Mouse (Mus musculus): ENCODE measurements at regions not wholly inside any gene's neighbourhood (a gene's known extent, or its start where the extent isn't known, plus 50 kb on each side); places are given as distances from the start of the nearest gene placed in this dataset.
"Not testable (repeated sequence)": the region's sequence is repeated elsewhere in the genome, so short reads cannot be mapped to it uniquely, and the experiment has no call there.

DNA sequence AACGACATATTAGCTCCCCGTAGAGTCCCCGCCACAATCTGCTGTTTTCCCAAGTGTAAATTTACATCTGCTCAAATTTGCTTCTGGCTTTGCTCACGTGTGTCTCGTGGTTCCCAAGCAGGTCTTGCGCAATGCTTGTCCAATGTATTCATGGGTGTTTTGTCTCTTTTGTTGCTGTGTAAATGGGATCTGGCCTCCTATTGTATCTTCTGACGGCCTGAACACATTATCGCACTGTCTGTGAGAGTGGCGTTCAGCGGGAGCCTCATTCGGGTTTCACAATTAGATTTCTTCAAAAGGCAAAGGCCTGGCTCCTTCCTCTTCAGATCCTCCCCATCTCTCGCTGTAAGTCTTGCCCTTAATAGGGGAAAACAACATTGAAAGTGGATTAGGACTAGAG lies 274.5 kb downstream of the Fam19a5 start:
- TF ChIP-seq POLR2A (IDR thresholded peaks at IDR 0.05; ENCODE audit: borderline replicate concordance, extremely low read depth, insufficient read depth, insufficient read length, poor library complexity, severe bottlenecking) (no peak), CTCF (IDR thresholded peaks at IDR 0.05; ENCODE audit: borderline replicate concordance, extremely low read depth, insufficient read depth, insufficient read length) (no peak)
- DNase-seq (ENCODE audit: low read depth): peak; percentile 76

DNA sequence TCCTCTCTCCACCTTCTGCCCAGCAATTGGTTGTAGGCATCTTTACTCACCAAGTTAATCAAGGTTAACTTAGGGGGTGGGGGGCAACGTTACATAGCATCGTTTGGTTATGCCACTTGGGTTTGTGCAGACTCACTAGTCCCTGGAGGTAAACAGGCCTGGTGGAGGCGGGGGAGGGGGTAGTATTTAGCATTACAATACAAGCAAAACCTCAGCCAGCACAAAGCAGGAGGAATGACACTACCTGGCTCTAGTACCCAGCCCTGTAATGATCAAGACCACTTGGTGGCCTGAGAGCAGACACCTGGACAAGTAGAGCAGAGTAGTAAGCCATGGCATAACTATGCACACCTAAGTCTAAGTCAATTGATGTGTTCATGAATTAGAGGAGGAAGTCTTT lies 298.0 kb downstream of the Fam19a5 start:
- no peak for DNase-seq (ENCODE audit: low read depth)
- TF ChIP-seq POLR2A (IDR thresholded peaks at IDR 0.05; ENCODE audit: borderline replicate concordance, extremely low read depth, insufficient read depth, insufficient read length, poor library complexity, severe bottlenecking) (no peak), CTCF (IDR thresholded peaks at IDR 0.05; ENCODE audit: borderline replicate concordance, extremely low read depth, insufficient read depth, insufficient read length) (no peak)

DNA sequence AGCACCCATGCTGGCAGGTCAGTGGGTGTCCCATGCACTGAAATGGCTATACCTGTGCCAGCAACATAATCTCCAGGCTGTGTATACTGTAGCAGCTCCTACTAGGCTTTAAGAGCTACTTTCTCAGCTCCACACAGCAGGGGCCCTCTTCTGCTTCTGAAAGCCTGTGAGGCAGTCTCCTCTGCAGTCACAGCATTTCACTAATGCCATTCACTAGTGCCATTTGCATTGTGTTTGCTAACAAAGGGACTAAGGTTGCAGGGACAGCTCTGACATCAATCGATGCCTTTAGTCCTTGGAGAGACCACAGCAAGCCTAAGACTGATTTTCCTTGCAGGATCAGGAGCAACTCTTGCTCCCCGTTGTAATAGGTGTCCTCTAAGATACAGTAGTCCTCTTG lies 315.0 kb downstream of the Fam19a5 start:
- DNase-seq (ENCODE audit: low read depth): peak; percentile 36
- TF ChIP-seq POLR2A (IDR thresholded peaks at IDR 0.05; ENCODE audit: borderline replicate concordance, extremely low read depth, insufficient read depth, insufficient read length, poor library complexity, severe bottlenecking): no peak

DNA sequence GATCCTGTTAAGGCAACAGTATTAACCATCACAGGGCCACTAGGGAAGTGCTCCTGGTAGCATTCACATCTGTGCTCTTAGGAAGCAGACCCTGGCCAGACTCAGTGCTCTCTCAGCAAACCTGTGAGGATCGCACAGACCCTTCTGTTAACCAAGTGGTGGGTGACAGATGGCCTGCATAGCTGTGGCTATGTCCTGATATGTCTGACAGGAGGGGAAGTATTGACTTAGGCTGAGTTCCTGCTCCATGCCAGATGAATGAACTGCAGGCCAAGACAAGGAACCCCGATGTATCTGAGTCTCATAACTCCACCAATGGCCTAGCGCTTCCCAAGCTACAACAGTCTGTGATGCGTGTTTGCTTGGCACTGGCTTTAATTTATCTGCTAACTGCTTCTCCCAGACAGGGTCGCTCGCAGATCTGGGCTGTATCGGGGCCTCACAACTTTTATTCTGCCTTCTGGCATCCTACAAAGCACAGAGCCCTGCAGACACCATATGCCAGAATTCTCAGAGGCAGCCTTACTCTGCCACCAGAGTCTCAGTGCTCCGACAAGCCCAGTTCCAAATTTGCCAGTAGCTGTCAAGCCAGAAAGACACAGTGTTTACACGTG lies 332.3 kb downstream of the Fam19a5 start:
- no peak for TF ChIP-seq POLR2A (IDR thresholded peaks at IDR 0.05; ENCODE audit: borderline replicate concordance, extremely low read depth, insufficient read depth, insufficient read length, poor library complexity, severe bottlenecking)
- TF ChIP-seq CTCF (IDR thresholded peaks at IDR 0.05; ENCODE audit: borderline replicate concordance, extremely low read depth, insufficient read depth, insufficient read length): no peak
- DNase-seq (ENCODE audit: low read depth): peak; percentile 85

DNA sequence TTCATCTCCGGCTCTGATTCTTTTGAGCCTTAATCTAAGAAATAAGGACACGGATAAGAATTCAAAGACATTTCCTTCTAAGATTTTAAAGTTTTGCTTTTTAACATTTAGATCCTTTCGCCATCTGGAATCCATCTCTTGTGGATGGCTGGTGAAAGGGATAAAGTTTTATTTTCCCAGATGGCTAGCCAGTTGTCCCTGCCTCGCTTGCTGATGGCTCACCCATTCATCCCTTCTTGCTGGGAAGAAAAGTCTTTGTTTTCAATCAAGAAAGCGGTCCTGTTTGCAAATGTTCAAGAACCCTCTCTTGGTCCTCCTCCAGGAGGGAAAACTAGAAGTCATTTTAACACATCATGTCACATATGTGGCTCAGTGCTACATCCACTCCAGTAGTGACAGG lies 346.8 kb downstream of the Fam19a5 start:
- DNase-seq (ENCODE audit: low read depth): no peak
- TF ChIP-seq POLR2A (IDR thresholded peaks at IDR 0.05; ENCODE audit: borderline replicate concordance, extremely low read depth, insufficient read depth, insufficient read length, poor library complexity, severe bottlenecking) (no peak), CTCF (IDR thresholded peaks at IDR 0.05; ENCODE audit: borderline replicate concordance, extremely low read depth, insufficient read depth, insufficient read length) (no peak)

DNA sequence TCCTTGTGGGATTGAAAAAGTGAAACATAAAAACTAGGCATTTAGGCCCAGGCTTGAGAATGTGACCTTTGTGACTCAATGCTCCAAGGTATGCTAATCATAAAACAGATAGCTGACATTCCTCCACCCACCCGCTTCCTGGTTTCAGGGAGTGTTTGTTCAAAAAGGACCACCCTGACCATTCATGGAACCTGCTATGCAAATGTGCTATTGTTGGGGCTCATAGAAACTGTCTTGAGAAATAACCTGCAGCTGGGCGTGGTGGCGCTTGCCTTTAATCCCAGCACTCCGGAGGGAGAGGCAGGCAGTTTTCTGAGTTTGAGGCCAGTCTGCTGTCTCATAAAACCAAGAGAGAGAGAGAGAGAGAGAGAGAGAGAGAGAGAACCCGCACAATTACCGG lies 350.8 kb downstream of the Fam19a5 start:
- DNase-seq (ENCODE audit: low read depth): not testable (repeated sequence)

DNA sequence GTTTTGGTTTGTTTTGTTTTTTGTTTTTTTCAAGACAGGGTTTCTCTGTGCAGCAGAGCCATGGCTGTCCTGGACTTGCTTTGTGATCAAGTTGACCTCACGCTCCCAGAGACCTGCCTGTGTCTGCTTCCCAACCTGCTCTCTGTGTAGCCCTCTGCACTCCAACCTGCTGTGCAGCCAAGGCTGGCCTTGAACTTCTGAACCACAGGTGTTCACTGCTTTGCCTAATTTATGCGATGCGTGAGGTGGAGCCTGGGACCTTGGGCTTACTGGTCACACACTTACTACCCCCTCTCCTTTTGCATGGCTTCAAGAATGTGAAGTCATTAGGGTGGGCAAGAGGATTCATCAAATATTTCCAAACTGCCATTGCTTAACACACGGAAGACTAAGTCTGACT lies 354.6 kb downstream of the Fam19a5 start:
- TF ChIP-seq POLR2A (IDR thresholded peaks at IDR 0.05; ENCODE audit: borderline replicate concordance, extremely low read depth, insufficient read depth, insufficient read length, poor library complexity, severe bottlenecking) (no peak), CTCF (IDR thresholded peaks at IDR 0.05; ENCODE audit: borderline replicate concordance, extremely low read depth, insufficient read depth, insufficient read length) (no peak)
- DNase-seq (ENCODE audit: low read depth): no peak

DNA sequence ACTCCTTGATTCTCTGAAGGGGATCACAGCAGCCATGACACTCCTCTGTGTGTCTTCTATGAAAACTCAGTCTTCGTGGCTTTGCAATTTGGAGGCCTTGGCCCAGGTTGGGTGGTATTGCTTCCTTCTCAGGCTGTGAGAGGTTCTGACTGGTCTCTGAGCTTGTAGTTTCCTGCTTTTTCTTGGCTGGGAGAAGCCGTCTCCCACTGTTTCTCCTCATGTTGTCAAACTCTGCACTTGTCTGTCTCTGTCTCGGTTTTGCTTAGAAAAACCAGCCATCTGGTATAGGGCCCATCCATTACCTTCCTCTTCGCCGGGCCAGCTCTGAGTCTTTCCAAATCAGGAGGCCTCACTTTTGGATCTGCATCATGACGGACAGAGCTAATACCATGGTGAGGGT lies 360.3 kb downstream of the Fam19a5 start:
- TF ChIP-seq CTCF (IDR thresholded peaks at IDR 0.05; ENCODE audit: borderline replicate concordance, extremely low read depth, insufficient read depth, insufficient read length) (no peak), POLR2A (IDR thresholded peaks at IDR 0.05; ENCODE audit: borderline replicate concordance, extremely low read depth, insufficient read depth, insufficient read length, poor library complexity, severe bottlenecking) (no peak)

DNA sequence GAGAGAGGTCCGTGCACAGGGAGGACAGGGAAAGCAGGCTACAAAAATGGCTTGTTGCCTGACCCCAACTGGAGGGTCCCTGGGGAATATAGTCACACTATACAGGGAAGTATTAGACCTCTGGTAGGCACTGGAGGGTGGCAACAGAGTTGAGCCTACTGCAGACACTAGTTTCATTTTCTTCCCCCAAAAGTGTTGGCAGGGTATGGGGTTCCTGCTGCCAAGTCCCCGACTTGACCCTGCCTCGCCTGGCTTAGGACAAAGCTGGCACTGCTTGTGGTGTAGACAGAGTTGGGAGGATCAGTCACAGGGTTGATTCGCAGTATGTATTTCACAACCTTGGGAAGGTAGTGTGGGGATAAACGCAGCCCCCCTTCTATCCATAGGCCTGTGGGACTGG lies 362.2 kb downstream of the Fam19a5 start:
- TF ChIP-seq CTCF (IDR thresholded peaks at IDR 0.05; ENCODE audit: borderline replicate concordance, extremely low read depth, insufficient read depth, insufficient read length) (no peak), POLR2A (IDR thresholded peaks at IDR 0.05; ENCODE audit: borderline replicate concordance, extremely low read depth, insufficient read depth, insufficient read length, poor library complexity, severe bottlenecking) (no peak)
- DNase-seq (ENCODE audit: low read depth): no peak

More for the DNA sequence above, 360.3 kb downstream of the Fam19a5 start:
- no peak for DNase-seq (ENCODE audit: low read depth)

DNA sequence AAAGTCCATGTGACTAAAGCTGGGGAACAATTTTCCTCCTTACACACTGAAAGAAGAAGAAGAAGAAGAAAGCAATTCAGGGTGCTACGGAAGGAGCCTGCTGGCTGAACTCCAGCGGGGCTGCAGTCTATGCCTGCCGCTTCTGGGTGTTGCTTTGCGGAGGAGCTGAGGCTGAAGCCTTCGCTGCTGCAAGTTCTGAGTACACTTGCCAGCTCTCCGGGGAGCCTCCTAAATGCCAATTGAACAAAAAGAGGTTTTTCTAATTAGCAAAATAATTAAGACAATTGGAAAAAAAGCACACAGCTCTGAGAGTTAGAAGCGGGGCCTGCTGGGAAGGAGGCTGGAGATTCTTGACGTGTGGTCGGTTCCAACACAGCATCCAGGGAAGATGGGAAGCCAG lies 378.0 kb downstream of the Fam19a5 start:
- TF ChIP-seq CTCF (IDR thresholded peaks at IDR 0.05; ENCODE audit: borderline replicate concordance, extremely low read depth, insufficient read depth, insufficient read length) (no peak), POLR2A (IDR thresholded peaks at IDR 0.05; ENCODE audit: borderline replicate concordance, extremely low read depth, insufficient read depth, insufficient read length, poor library complexity, severe bottlenecking) (no peak)
- peak; percentile 67 for DNase-seq (ENCODE audit: low read depth)

DNA sequence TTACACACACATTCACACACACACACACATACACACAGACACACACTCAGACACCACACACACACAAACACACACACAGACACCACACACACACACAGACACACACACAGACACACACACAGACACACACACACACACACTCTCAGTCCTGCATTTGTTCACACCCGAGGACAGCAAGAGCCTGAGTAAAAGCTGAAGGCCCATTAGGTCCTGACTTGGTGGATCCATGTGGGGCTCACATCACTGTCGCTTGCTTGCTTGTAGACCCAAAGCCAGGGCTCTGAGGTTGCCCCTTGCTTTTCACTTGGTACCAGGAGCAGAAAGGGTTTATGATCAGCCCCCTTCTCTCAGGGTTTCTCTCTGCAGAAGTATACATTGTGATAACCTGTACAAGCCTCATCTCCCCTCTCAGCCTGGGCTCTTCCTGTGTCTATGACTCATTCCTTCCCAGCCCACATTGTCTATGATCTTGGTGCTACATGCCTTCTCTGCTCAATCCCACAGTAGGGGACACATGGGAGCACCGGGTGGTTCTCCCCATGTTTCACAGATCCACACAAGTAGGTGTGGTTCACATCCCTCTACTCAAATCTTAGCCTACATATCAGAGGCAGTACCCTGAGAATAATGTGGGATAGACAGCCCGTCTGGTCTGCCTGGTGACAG lies 378.8 kb downstream of the Fam19a5 start:
- no peak for DNase-seq (ENCODE audit: low read depth)
- no peak for TF ChIP-seq POLR2A (IDR thresholded peaks at IDR 0.05; ENCODE audit: borderline replicate concordance, extremely low read depth, insufficient read depth, insufficient read length, poor library complexity, severe bottlenecking)
- no peak for TF ChIP-seq CTCF (IDR thresholded peaks at IDR 0.05; ENCODE audit: borderline replicate concordance, extremely low read depth, insufficient read depth, insufficient read length)

DNA sequence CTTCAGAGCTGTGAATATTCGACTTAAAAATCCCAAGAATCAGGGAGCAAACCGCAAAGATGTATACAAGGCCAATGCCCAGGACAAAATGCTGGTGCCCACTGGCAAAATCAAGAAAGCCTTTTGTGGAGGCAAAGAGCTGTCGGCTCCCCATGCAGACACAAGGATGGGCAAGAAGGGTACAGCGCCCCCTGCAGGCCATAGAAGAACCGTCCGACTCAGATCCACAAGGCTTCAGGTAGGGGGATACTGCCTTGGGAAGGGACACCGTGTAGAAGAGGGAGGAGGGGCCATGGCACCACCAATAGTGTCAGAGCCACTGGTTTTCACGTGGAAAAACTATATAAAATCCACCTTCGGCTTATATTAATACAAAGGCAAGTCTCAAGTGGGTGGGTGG lies 379.8 kb downstream of the Fam19a5 start:
- DNase-seq (ENCODE audit: low read depth): no peak
- TF ChIP-seq CTCF (IDR thresholded peaks at IDR 0.05; ENCODE audit: borderline replicate concordance, extremely low read depth, insufficient read depth, insufficient read length): peak; percentile 32; the same call in 1 of the 2 replicates
- TF ChIP-seq POLR2A (IDR thresholded peaks at IDR 0.05; ENCODE audit: borderline replicate concordance, extremely low read depth, insufficient read depth, insufficient read length, poor library complexity, severe bottlenecking): no peak

All from brain, embryonic 14.5 days (tissue).